Mouse (Mus musculus): ENCODE data around the gene Wfikkn1. TPM values are rescaled to one million over a fixed set of nuclear protein-coding genes. Genes with fewer than 3 reads are reported as not detected.

The Wfikkn1 gene
- polyA plus RNA-seq, 1 experiment from 2014 or later = 0.27 TPM

Small RNAs within 50 kb of the gene (microRNA-seq; reads per million reads assigned to microRNA genes)
- gene Mir3082 = 1.7 reads per million

Other genes with a start within 250 kb of the Wfikkn1 start
- gene Gng13, start 163.7 kb downstream of the Wfikkn1 start, polyA plus RNA-seq (2014; fragmentation: Nextera tagmentation; extraction: Ambion mirVana) = 2.4 and 3.7 TPM in 2 replicates
- 8.0 and 9.5 TPM in 2 replicates for gene Chtf18, start 153.4 kb downstream of the Wfikkn1 start, polyA plus RNA-seq (2014; fragmentation: Nextera tagmentation; extraction: Ambion mirVana)
- gene Rpusd1, start 153.2 kb downstream of the Wfikkn1 start, polyA plus RNA-seq (2014; fragmentation: Nextera tagmentation; extraction: Ambion mirVana) = 12.0 and 13.4 TPM in 2 replicates
- not detected in 2 replicates for gene Mslnl, start 144.8 kb downstream of the Wfikkn1 start, polyA plus RNA-seq (2014; fragmentation: Nextera tagmentation; extraction: Ambion mirVana)
- gene Msln, start 126.5 kb downstream of the Wfikkn1 start, polyA plus RNA-seq (2014; fragmentation: Nextera tagmentation; extraction: Ambion mirVana) = 31.9 and 34.7 TPM in 2 replicates
- 36.6 and 37.2 TPM in 2 replicates for gene Narfl, start 107.1 kb downstream of the Wfikkn1 start, polyA plus RNA-seq (2014; fragmentation: Nextera tagmentation; extraction: Ambion mirVana)
- 59.4 and 60.2 TPM in 2 replicates for gene Haghl, start 95.2 kb downstream of the Wfikkn1 start, polyA plus RNA-seq (2014; fragmentation: Nextera tagmentation; extraction: Ambion mirVana)
- 0.09 TPM in 1 of 2 replicates, not detected in the other for gene Ccdc78, start 94.3 kb downstream of the Wfikkn1 start, polyA plus RNA-seq (2014; fragmentation: Nextera tagmentation; extraction: Ambion mirVana)
- 58.4 and 76.0 TPM in 2 replicates for gene Fam173a, start 88.0 kb downstream of the Wfikkn1 start, polyA plus RNA-seq (2014; fragmentation: Nextera tagmentation; extraction: Ambion mirVana)
- not detected in 2 replicates for gene AC134908.4, start 85.2 kb downstream of the Wfikkn1 start, polyA plus RNA-seq (2014; fragmentation: Nextera tagmentation; extraction: Ambion mirVana)
- 3.3 and 10.1 TPM in 2 replicates for gene Metrn, start 83.7 kb downstream of the Wfikkn1 start, polyA plus RNA-seq (2014; fragmentation: Nextera tagmentation; extraction: Ambion mirVana)
- gene Fbxl16, start 71.8 kb downstream of the Wfikkn1 start, polyA plus RNA-seq (2014; fragmentation: Nextera tagmentation; extraction: Ambion mirVana) = 0.85 and 1.1 TPM in 2 replicates
- gene Wdr24, start 57.2 kb downstream of the Wfikkn1 start, polyA plus RNA-seq (2014; fragmentation: Nextera tagmentation; extraction: Ambion mirVana) = 15.2 and 17.3 TPM in 2 replicates
- gene Jmjd8, start 52.0 kb downstream of the Wfikkn1 start, polyA plus RNA-seq (2014; fragmentation: Nextera tagmentation; extraction: Ambion mirVana) = 28.8 and 30.0 TPM in 2 replicates
- gene Stub1, start 47.5 kb downstream of the Wfikkn1 start, polyA plus RNA-seq (2014; fragmentation: Nextera tagmentation; extraction: Ambion mirVana) = 282 and 298 TPM in 2 replicates
- gene Rhbdl1, start 43.6 kb downstream of the Wfikkn1 start, polyA plus RNA-seq (2014; fragmentation: Nextera tagmentation; extraction: Ambion mirVana) = 1.2 and 1.5 TPM in 2 replicates
- 1.2 and 1.9 TPM in 2 replicates for gene Gm20683, start 39.1 kb downstream of the Wfikkn1 start, polyA plus RNA-seq (2014; fragmentation: Nextera tagmentation; extraction: Ambion mirVana)
- 11.5 and 12.7 TPM in 2 replicates for gene Rhot2, start 36.0 kb downstream of the Wfikkn1 start, polyA plus RNA-seq (2014; fragmentation: Nextera tagmentation; extraction: Ambion mirVana)
- 8.2 and 8.6 TPM in 2 replicates for gene Wdr90, start 19.4 kb downstream of the Wfikkn1 start, polyA plus RNA-seq (2014; fragmentation: Nextera tagmentation; extraction: Ambion mirVana)
- 164 and 184 TPM in 2 replicates for gene Mcrip2, start 12.1 kb downstream of the Wfikkn1 start, polyA plus RNA-seq (2014; fragmentation: Nextera tagmentation; extraction: Ambion mirVana)
- gene Mettl26, start 5.8 kb downstream of the Wfikkn1 start, polyA plus RNA-seq (2014; fragmentation: Nextera tagmentation; extraction: Ambion mirVana) = 36.7 and 41.7 TPM in 2 replicates
- 7.5 and 8.8 TPM in 2 replicates for gene Rab40c, start 38.9 kb upstream of the Wfikkn1 start, polyA plus RNA-seq (2014; fragmentation: Nextera tagmentation; extraction: Ambion mirVana)
- gene Pigq, start 64.1 kb upstream of the Wfikkn1 start, polyA plus RNA-seq (2014; fragmentation: Nextera tagmentation; extraction: Ambion mirVana) = 61.8 and 62.7 TPM in 2 replicates
- 0.09 TPM in 1 of 2 replicates, not detected in the other for gene Nhlrc4, start 64.1 kb upstream of the Wfikkn1 start, polyA plus RNA-seq (2014; fragmentation: Nextera tagmentation; extraction: Ambion mirVana)
- gene A930017K11Rik, start 71.7 kb upstream of the Wfikkn1 start, polyA plus RNA-seq (2014; fragmentation: Nextera tagmentation; extraction: Ambion mirVana) = 0.09 TPM in 1 of 2 replicates, not detected in the other
- gene Capn15, start 104.9 kb upstream of the Wfikkn1 start, polyA plus RNA-seq (2014; fragmentation: Nextera tagmentation; extraction: Ambion mirVana) = 11.2 and 11.3 TPM in 2 replicates
- 12.3 and 12.8 TPM in 2 replicates for gene Rab11fip3, start 188.7 kb upstream of the Wfikkn1 start, polyA plus RNA-seq (2014; fragmentation: Nextera tagmentation; extraction: Ambion mirVana)
- gene Decr2, start 209.5 kb upstream of the Wfikkn1 start, polyA plus RNA-seq (2014; fragmentation: Nextera tagmentation; extraction: Ambion mirVana) = 33.0 and 39.5 TPM in 2 replicates
- gene Nme4, start 214.7 kb upstream of the Wfikkn1 start, polyA plus RNA-seq (2014; fragmentation: Nextera tagmentation; extraction: Ambion mirVana) = 58.5 and 68.2 TPM in 2 replicates
- 0.44 and 0.58 TPM in 2 replicates for gene Tmem8, start 232.4 kb upstream of the Wfikkn1 start, polyA plus RNA-seq (2014; fragmentation: Nextera tagmentation; extraction: Ambion mirVana)
- gene Mrpl28, start 242.6 kb upstream of the Wfikkn1 start, polyA plus RNA-seq (2014; fragmentation: Nextera tagmentation; extraction: Ambion mirVana) = 224 and 237 TPM in 2 replicates

Measured in heart, embryonic 14.5 days (tissue).